Mouse (Mus musculus): ENCODE measurements around the gene Srp72. TPM values are rescaled to one million over a fixed set of nuclear protein-coding genes. Genes with fewer than 3 reads are reported as not detected.

Gene Srp72
- 100 to 1,000 TPM in 1 of 2 experiments, 10 to 100 TPM in 1; 89.2 to 103 TPM for polyA plus RNA-seq (2017; shearing (Covaris generic))

GRCm38 (mm10) chr5:76974554-76975285 lies at the start of gene Srp72:
Gene Srp72 (plus strand): TSS chr5:76974683.

DNA sequence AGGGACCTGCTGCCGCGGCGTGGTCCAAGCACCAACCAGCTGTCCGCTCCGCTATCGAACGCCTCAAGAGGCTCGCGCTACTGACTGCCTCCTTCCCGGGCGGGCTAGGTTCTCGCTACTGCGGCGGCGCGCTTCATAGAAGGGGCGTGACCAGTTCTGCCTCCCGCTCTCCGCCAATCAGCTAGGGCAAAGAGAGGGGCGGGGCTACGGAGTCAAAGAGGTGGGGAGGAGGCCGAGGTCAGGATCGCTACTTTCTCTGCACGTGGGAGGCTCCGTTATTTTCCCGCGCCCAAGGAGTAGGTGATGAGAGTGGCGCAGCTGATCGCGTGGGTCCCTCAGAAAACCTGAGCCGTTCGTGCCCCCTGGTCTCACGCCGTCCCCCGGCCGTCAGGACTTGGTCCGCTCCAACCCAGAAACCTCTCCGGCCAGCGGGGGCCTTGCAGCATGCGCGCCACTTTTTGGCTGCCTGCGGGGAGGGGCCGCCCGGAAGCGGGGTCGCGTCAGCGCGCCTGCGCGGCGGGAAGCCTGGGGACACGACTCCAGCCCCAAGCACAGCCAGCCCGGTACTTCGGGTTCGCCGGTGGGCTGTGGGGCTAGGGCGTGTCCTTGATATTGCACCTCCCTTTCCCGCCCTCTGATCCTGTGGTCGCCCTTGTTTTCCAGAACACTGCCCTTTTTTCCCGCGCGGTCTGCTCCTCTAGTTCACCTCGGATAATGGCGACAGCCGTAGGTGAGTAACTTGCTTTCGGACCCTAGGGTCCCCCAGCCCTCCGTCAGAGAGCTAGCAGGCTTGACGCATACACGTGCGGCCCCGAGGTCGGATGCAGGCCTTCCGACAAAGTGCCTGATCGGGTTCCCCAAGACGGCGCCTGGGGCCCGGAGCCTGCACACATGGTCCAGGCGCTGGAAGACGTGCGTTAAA lies 23.1 kb upstream of the Srp72 start, which contains the start of the genes Paics and Ppat:
Gene Paics, plus strand, starts transcription at position 202 of the 922 bp plus-strand sequence.
Gene Ppat, minus strand, starts transcription at position 473 of the 922 bp plus-strand sequence.

GRCm38 (mm10) chr5:77004051-77004821 lies 29.8 kb downstream of the Srp72 start, which contains the start of gene Arl9:
Gene Arl9 (plus strand): TSS chr5:77004055.

GRCm38 (mm10) chr5:77015544-77016482 lies 41.3 kb downstream of the Srp72 start, which contains the start of gene Thegl:
Gene Thegl (plus strand): TSS chr5:77016023.

Other genes with a start within 250 kb of the Srp72 start
- gene Aasdh, start 69.2 kb upstream of the Srp72 start, polyA plus RNA-seq (2017; shearing (Covaris generic)), result 10 to 100 TPM; 12.0 to 16.1 TPM
- 100 to 1,000 TPM; 128 to 143 TPM for gene Paics, start 23.4 kb upstream of the Srp72 start, polyA plus RNA-seq (2017; shearing (Covaris generic))
- 10 to 100 TPM; 36.2 to 40.3 TPM for gene Ppat, start 23.1 kb upstream of the Srp72 start, polyA plus RNA-seq (2017; shearing (Covaris generic))
- under 1 TPM in 1 of 2 experiments, not detected in 1; 0.47 TPM for gene Arl9, start 29.4 kb downstream of the Srp72 start, polyA plus RNA-seq (2017; shearing (Covaris generic))
- gene Thegl, start 41.3 kb downstream of the Srp72 start, polyA plus RNA-seq (2017; shearing (Covaris generic)), result under 1 TPM in 1 of 2 experiments, not detected in 1; 0.14 TPM
- gene Hopx, start 140.4 kb downstream of the Srp72 start, polyA plus RNA-seq (2017; shearing (Covaris generic)), result 100 to 1,000 TPM; 230 to 397 TPM
- under 1 TPM in 1 of 2 experiments, not detected in 1; 0.28 TPM for gene Spink2, start 236.8 kb downstream of the Srp72 start, polyA plus RNA-seq (2017; shearing (Covaris generic))

Measured in activated CD4-positive, CD25-positive, alpha-beta regulatory T cell (primary cell).